Mouse (Mus musculus): ENCODE data around the gene Olfr1062. TPM values are rescaled to one million over a fixed set of nuclear protein-coding genes. Genes with fewer than 3 reads are reported as not detected.
"Not testable (repeated sequence)": the region's sequence is repeated elsewhere in the genome, so short reads cannot be mapped to it uniquely, and the experiment has no call there.

The Olfr1062 gene
- not detected in 2 replicates for polyA plus RNA-seq (2014; fragmentation: Nextera tagmentation; extraction: Ambion mirVana)

GRCm38 (mm10) chr2:86426649-86427048 lies at the start of gene Olfr1062:
TSS of gene Olfr1062 (minus strand) at chr2:86426749.
- H3K36me3 ChIP-seq (ENCODE audit: control insufficient read depth, insufficient read depth, low read length); H3K4me3 ChIP-seq (ENCODE audit: control insufficient read depth in 1 of 2, insufficient read depth in 1 of 2, low read depth in 1 of 2, low read length in 2 of 2); H3K9ac ChIP-seq (ENCODE audit: low read length); H3K27me3 ChIP-seq (ENCODE audit: control insufficient read depth, insufficient read depth, low read length); ATAC-seq (ENCODE audit: insufficient number of reproducible peaks, insufficient read depth, low FRiP score, low read depth); H3K9me3 ChIP-seq (ENCODE audit: control insufficient read depth, low read length); H3K27ac ChIP-seq (replicated peaks in 1 of 2; ENCODE audit: control insufficient read depth in 1 of 2, insufficient read depth in 1 of 2, low read depth in 2 of 2, low read length in 2 of 2); H3K4me1 ChIP-seq (ENCODE audit: control insufficient read depth in 2 of 2, insufficient read depth in 2 of 2, low read length in 2 of 2); H3K4me2 ChIP-seq (ENCODE audit: low read length): not testable (repeated sequence)

- H3K36me3 ChIP-seq (ENCODE audit: control insufficient read depth, insufficient read depth, low read length): no peaks in the 10 kb centered on the region
- H3K4me2 ChIP-seq (ENCODE audit: low read length): peak overlapping the region; percentile 47
- H3K4me1 ChIP-seq (ENCODE audit: control insufficient read depth in 2 of 2, insufficient read depth in 2 of 2, low read length in 2 of 2): no peaks in the 10 kb centered on the region
- no peak for ATAC-seq (ENCODE audit: insufficient number of reproducible peaks, insufficient read depth, low FRiP score, low read depth)
- H3K27me3 ChIP-seq (ENCODE audit: control insufficient read depth, insufficient read depth, low read length): no peaks in the 10 kb centered on the region
- 31% methylated on average over 10 of the region's 10 CpGs for WGBS
- no peak overlapping the region for H3K9ac ChIP-seq (ENCODE audit: low read length)
- H3K9me3 ChIP-seq (ENCODE audit: control insufficient read depth, low read length): no peaks in the 10 kb centered on the region
- peak overlapping the region in 1 of 2 experiments; percentile 18; a peak in 1 of 4 replicates for H3K4me3 ChIP-seq (ENCODE audit: control insufficient read depth in 1 of 2, insufficient read depth in 1 of 2, low read depth in 1 of 2, low read length in 2 of 2)
- no peak overlapping the region for H3K27ac ChIP-seq (replicated peaks in 1 of 2; ENCODE audit: control insufficient read depth in 1 of 2, insufficient read depth in 1 of 2, low read depth in 2 of 2, low read length in 2 of 2)
Observed at GRCm38 (mm10) chr2:86464442-86465109, 38.0 kb upstream of the Olfr1062 start.

DNA sequence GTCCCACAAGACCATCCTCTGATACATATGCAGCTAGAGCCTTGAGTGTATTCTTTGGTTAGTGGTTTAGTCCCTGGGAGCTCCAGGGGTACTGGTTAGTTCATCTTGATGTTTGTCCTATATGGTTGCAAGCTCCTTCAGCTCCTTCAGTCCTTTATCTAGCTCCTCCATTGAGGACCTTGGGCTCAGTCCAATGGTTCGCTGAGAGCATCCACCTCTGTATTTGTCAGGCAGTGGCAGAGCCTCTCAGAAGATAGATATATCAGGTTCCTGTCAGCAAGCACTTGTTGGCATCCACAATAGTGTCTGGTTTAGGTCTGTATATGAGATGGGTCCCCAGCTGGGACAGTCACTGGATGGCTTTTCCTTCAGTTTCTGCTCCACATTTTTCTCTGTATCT lies 33.9 kb upstream of the Olfr1062 start:
- no peak for ATAC-seq (ENCODE audit: insufficient number of reproducible peaks, insufficient read depth, low FRiP score, low read depth)
- no peaks in the 10 kb centered on the region for H3K4me1 ChIP-seq (ENCODE audit: control insufficient read depth in 2 of 2, insufficient read depth in 2 of 2, low read length in 2 of 2)
- no peak overlapping the region for H3K4me3 ChIP-seq (ENCODE audit: control insufficient read depth in 1 of 2, insufficient read depth in 1 of 2, low read depth in 1 of 2, low read length in 2 of 2)
- H3K9me3 ChIP-seq (ENCODE audit: control insufficient read depth, low read length): no peaks in the 10 kb centered on the region
- H3K36me3 ChIP-seq (ENCODE audit: control insufficient read depth, insufficient read depth, low read length): no peaks in the 10 kb centered on the region
- no peak overlapping the region for H3K27ac ChIP-seq (replicated peaks in 1 of 2; ENCODE audit: control insufficient read depth in 1 of 2, insufficient read depth in 1 of 2, low read depth in 2 of 2, low read length in 2 of 2)
- H3K9ac ChIP-seq (ENCODE audit: low read length): no peak overlapping the region
- 43% methylated on average over 1 of the region's 1 CpGs for WGBS
- H3K27me3 ChIP-seq (ENCODE audit: control insufficient read depth, insufficient read depth, low read length): no peaks in the 10 kb centered on the region
- H3K4me2 ChIP-seq (ENCODE audit: low read length): no peak overlapping the region

- Histone ChIP-seq H3K36me3 (ENCODE audit: control insufficient read depth, insufficient read depth, low read length) (no peaks in the 10 kb centered on the region), H3K27ac (replicated peaks in 1 of 2; ENCODE audit: control insufficient read depth in 1 of 2, insufficient read depth in 1 of 2, low read depth in 2 of 2, low read length in 2 of 2) (no peak within 1 kb of the TSS), H3K27me3 (ENCODE audit: control insufficient read depth, insufficient read depth, low read length) (no peaks in the 10 kb centered on the region), H3K9ac (ENCODE audit: low read length) (no peak within 1 kb of the TSS), H3K4me3 (ENCODE audit: control insufficient read depth in 1 of 2, insufficient read depth in 1 of 2, low read depth in 1 of 2, low read length in 2 of 2) (no peak within 1 kb of the TSS), H3K4me2 (ENCODE audit: low read length) (no peak within 1 kb of the TSS), H3K9me3 (ENCODE audit: control insufficient read depth, low read length) (no peaks in the 10 kb centered on the region), H3K4me1 (ENCODE audit: control insufficient read depth in 2 of 2, insufficient read depth in 2 of 2, low read length in 2 of 2) (no peaks in the 10 kb centered on the region)
- 85% methylated on average over 1 of the region's 1 CpGs for WGBS
- no peak for ATAC-seq (ENCODE audit: insufficient number of reproducible peaks, insufficient read depth, low FRiP score, low read depth)
Observed at GRCm38 (mm10) chr2:86456169-86456568, 29.6 kb upstream of the Olfr1062 start, which contains the start of gene Olfr1066. TSS of gene Olfr1066 (minus strand) at chr2:86456269.

- not testable (repeated sequence) for H3K4me1 ChIP-seq (ENCODE audit: control insufficient read depth in 2 of 2, insufficient read depth in 2 of 2, low read length in 2 of 2); H3K36me3 ChIP-seq (ENCODE audit: control insufficient read depth, insufficient read depth, low read length); H3K9ac ChIP-seq (ENCODE audit: low read length); ATAC-seq (ENCODE audit: insufficient number of reproducible peaks, insufficient read depth, low FRiP score, low read depth); H3K9me3 ChIP-seq (ENCODE audit: control insufficient read depth, low read length); H3K27ac ChIP-seq (replicated peaks in 1 of 2; ENCODE audit: control insufficient read depth in 1 of 2, insufficient read depth in 1 of 2, low read depth in 2 of 2, low read length in 2 of 2); H3K4me3 ChIP-seq (ENCODE audit: control insufficient read depth in 1 of 2, insufficient read depth in 1 of 2, low read depth in 1 of 2, low read length in 2 of 2); H3K4me2 ChIP-seq (ENCODE audit: low read length); H3K27me3 ChIP-seq (ENCODE audit: control insufficient read depth, insufficient read depth, low read length)
- no CpG with 5 or more reads among the region's 1 CpGs for whole genome bisulfite sequencing
Observed at GRCm38 (mm10) chr2:86450491-86450890, 23.9 kb upstream of the Olfr1062 start, which contains the start of gene Olfr1065. TSS of gene Olfr1065 (minus strand) at chr2:86450591.

GRCm38 (mm10) chr2:86442101-86442500 lies 15.6 kb upstream of the Olfr1062 start:
- H3K4me3 ChIP-seq (ENCODE audit: control insufficient read depth in 1 of 2, insufficient read depth in 1 of 2, low read depth in 1 of 2, low read length in 2 of 2); H3K36me3 ChIP-seq (ENCODE audit: control insufficient read depth, insufficient read depth, low read length); H3K4me2 ChIP-seq (ENCODE audit: low read length); H3K4me1 ChIP-seq (ENCODE audit: control insufficient read depth in 2 of 2, insufficient read depth in 2 of 2, low read length in 2 of 2); H3K9ac ChIP-seq (ENCODE audit: low read length); H3K27me3 ChIP-seq (ENCODE audit: control insufficient read depth, insufficient read depth, low read length); H3K9me3 ChIP-seq (ENCODE audit: control insufficient read depth, low read length); ATAC-seq (ENCODE audit: insufficient number of reproducible peaks, insufficient read depth, low FRiP score, low read depth); H3K27ac ChIP-seq (replicated peaks in 1 of 2; ENCODE audit: control insufficient read depth in 1 of 2, insufficient read depth in 1 of 2, low read depth in 2 of 2, low read length in 2 of 2): not testable (repeated sequence)
- 73% methylated on average over 1 of the region's 1 CpGs for WGBS

GRCm38 (mm10) chr2:86428511-86428910 lies 2.0 kb upstream of the Olfr1062 start:
- not testable (repeated sequence) for H3K9ac ChIP-seq (ENCODE audit: low read length); ATAC-seq (ENCODE audit: insufficient number of reproducible peaks, insufficient read depth, low FRiP score, low read depth); H3K4me1 ChIP-seq (ENCODE audit: control insufficient read depth in 2 of 2, insufficient read depth in 2 of 2, low read length in 2 of 2); H3K27me3 ChIP-seq (ENCODE audit: control insufficient read depth, insufficient read depth, low read length); H3K4me2 ChIP-seq (ENCODE audit: low read length); H3K36me3 ChIP-seq (ENCODE audit: control insufficient read depth, insufficient read depth, low read length); H3K4me3 ChIP-seq (ENCODE audit: control insufficient read depth in 1 of 2, insufficient read depth in 1 of 2, low read depth in 1 of 2, low read length in 2 of 2); H3K9me3 ChIP-seq (ENCODE audit: control insufficient read depth, low read length); H3K27ac ChIP-seq (replicated peaks in 1 of 2; ENCODE audit: control insufficient read depth in 1 of 2, insufficient read depth in 1 of 2, low read depth in 2 of 2, low read length in 2 of 2)
- 81% methylated on average over 8 of the region's 8 CpGs for WGBS

DNA sequence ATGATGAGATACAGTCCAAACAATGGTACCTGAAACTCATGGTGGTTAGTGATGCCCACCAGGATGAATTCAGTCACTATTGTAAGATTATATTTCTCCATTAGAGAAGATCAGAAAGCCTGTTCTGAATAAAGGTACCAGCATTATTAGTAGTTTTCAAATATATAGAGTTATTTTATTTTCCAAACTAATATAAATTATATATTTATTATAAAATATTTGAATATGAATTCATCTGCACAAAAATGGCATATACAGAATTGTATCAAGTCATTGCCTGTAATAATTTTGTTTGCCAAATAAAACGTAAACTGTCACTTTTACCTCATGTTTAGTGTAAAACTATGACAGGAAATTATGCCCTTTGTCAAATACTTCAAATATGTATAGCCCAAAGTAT lies 12.6 kb downstream of the Olfr1062 start, which contains the start of gene Olfr1061:
Olfr1061 (minus strand) TSS at position 101 of the 400 bp plus-strand sequence.
- Histone ChIP-seq H3K4me3 (ENCODE audit: control insufficient read depth in 1 of 2, insufficient read depth in 1 of 2, low read depth in 1 of 2, low read length in 2 of 2) (no peak within 1 kb of the TSS), H3K4me2 (ENCODE audit: low read length) (no peak within 1 kb of the TSS), H3K4me1 (ENCODE audit: control insufficient read depth in 2 of 2, insufficient read depth in 2 of 2, low read length in 2 of 2) (no peaks in the 10 kb centered on the region), H3K27ac (replicated peaks in 1 of 2; ENCODE audit: control insufficient read depth in 1 of 2, insufficient read depth in 1 of 2, low read depth in 2 of 2, low read length in 2 of 2) (no peak within 1 kb of the TSS), H3K9me3 (ENCODE audit: control insufficient read depth, low read length) (no peaks in the 10 kb centered on the region), H3K36me3 (ENCODE audit: control insufficient read depth, insufficient read depth, low read length) (no peaks in the 10 kb centered on the region), H3K9ac (ENCODE audit: low read length) (no peak within 1 kb of the TSS), H3K27me3 (ENCODE audit: control insufficient read depth, insufficient read depth, low read length) (no peaks in the 10 kb centered on the region)
- no peak for ATAC-seq (ENCODE audit: insufficient number of reproducible peaks, insufficient read depth, low FRiP score, low read depth)
- WGBS: 60% methylated on average over 1 of the region's 1 CpGs
